Mouse (Mus musculus): Measurements from ENCODE around the gene Serpini1.

- no peak for TF ChIP-seq POLR2A (IDR thresholded peaks at IDR 0.05; ENCODE audit: control insufficient read depth, low read depth, low read length)
- no peak for TF ChIP-seq CTCF (IDR thresholded peaks at IDR 0.05; ENCODE audit: control insufficient read depth, insufficient read depth, insufficient replicate concordance, low read depth, low read length)
Observed at GRCm38 (mm10) chr3:75583293-75583692, 25.9 kb downstream of the Serpini1 start.

Data from testis, adult 2 months (tissue).